Mouse (Mus musculus): ENCODE measurements at regions not wholly inside any gene's neighbourhood (a gene's known extent, or its start where the extent isn't known, plus 50 kb on each side); places are given as distances from the start of the nearest gene placed in this dataset.

DNA sequence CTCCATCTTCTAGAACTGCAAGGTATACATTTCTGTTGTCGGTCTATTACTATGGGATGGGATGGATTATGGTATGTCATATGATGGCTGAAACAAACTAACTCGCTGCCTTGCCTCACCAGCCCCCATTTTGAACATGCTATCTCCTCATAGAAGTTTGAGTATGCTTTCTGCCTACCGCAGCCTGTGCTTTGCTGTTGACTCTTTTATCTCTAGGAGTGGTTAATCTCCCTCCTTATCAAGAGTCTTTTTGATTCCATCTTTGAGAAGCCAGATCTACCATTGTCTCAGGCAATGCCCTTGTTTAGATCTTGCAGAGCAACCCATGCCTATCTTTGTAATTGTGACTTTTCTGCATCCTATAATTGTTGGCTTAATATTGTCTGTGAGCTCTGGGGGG lies 367.0 kb downstream of the Cog6 start:
- no peak overlapping the region for H3K9ac ChIP-seq (ENCODE audit: low read length)
- no peak overlapping the region for H3K4me2 ChIP-seq (ENCODE audit: low read length)
- WGBS = 91% methylated on average over 3 of the region's 3 CpGs
- ATAC-seq (no peak), DNase-seq (ENCODE audit: low spot score) (no peak)
- H3K36me3 ChIP-seq (ENCODE audit: control insufficient read depth, insufficient read depth, low read length) = no peaks in the 10 kb centered on the region
- no peak overlapping the region for H3K4me3 ChIP-seq (ENCODE audit: low read depth, low read length)
- H3K4me1 ChIP-seq (ENCODE audit: control insufficient read depth, insufficient read depth, low read length) = peaks cover 1% of the 10 kb centered on the region; the same call in 1 of the 2 replicates
- no peak overlapping the region for H3K27ac ChIP-seq (ENCODE audit: low read depth, low read length)
- H3K9me3 ChIP-seq (replicated peaks; ENCODE audit: control insufficient read depth, low read length) = no peaks in the 10 kb centered on the region
- no peaks in the 10 kb centered on the region for H3K27me3 ChIP-seq (replicated peaks; ENCODE audit: control insufficient read depth, insufficient read depth, low read length)

GRCm38 (mm10) chr3:52648836-52649500 lies 368.1 kb downstream of the Cog6 start:
- Histone ChIP-seq H3K27ac (ENCODE audit: low read depth, low read length) (no peak overlapping the region), H3K4me3 (ENCODE audit: low read depth, low read length) (no peak overlapping the region), H3K4me1 (ENCODE audit: control insufficient read depth, insufficient read depth, low read length) (peaks cover 11% of the 10 kb centered on the region), H3K9ac (ENCODE audit: low read length) (no peak overlapping the region), H3K36me3 (ENCODE audit: control insufficient read depth, insufficient read depth, low read length) (no peaks in the 10 kb centered on the region), H3K9me3 (replicated peaks; ENCODE audit: control insufficient read depth, low read length) (no peaks in the 10 kb centered on the region), H3K27me3 (replicated peaks; ENCODE audit: control insufficient read depth, insufficient read depth, low read length) (no peaks in the 10 kb centered on the region), H3K4me2 (ENCODE audit: low read length) (no peak overlapping the region)
- no peak for DNase-seq (ENCODE audit: low spot score)
- no peak for ATAC-seq
- WGBS = 89% methylated on average over 4 of the region's 4 CpGs

GRCm38 (mm10) chr3:52647900-52648299 lies 369.1 kb downstream of the Cog6 start:
- ATAC-seq (no peak), DNase-seq (ENCODE audit: low spot score) (no peak)
- no peak overlapping the region for H3K4me2 ChIP-seq (ENCODE audit: low read length)
- H3K27me3 ChIP-seq (replicated peaks; ENCODE audit: control insufficient read depth, insufficient read depth, low read length) = no peaks in the 10 kb centered on the region
- no peaks in the 10 kb centered on the region for H3K9me3 ChIP-seq (replicated peaks; ENCODE audit: control insufficient read depth, low read length)
- H3K4me1 ChIP-seq (ENCODE audit: control insufficient read depth, insufficient read depth, low read length) = peaks cover 20% of the 10 kb centered on the region
- no peak overlapping the region for H3K9ac ChIP-seq (ENCODE audit: low read length)
- WGBS = 93% methylated on average over 5 of the region's 5 CpGs
- H3K4me3 ChIP-seq (ENCODE audit: low read depth, low read length) = no peak overlapping the region
- no peak overlapping the region for H3K27ac ChIP-seq (ENCODE audit: low read depth, low read length)
- H3K36me3 ChIP-seq (ENCODE audit: control insufficient read depth, insufficient read depth, low read length) = no peaks in the 10 kb centered on the region

DNA sequence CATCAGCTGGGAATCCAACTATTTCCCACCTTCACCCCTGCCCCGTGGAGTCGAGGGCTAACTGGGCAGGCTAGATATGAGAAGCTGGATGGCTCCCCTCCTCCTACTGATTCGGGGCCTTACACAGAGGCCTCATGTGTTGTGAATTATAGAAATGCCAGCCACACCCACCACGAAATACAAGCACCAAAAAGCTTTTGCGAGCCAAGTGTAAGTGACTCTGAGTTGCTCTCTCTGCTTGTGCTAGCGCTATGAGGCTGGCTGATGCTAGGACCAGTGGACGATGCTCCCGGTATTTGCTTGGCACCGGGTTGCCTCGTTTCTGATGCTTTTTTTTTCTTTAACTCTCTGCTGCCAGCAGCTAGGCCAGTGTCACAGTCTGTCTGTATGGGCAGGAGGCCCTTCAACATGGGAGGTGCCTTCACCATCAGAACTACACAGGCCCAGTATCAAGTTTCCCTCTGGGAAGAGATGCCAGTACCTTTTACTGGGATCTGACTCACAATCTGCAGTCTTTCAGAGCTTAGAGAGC lies 369.8 kb downstream of the Cog6 start:
- DNase-seq (ENCODE audit: low spot score) (no peak), ATAC-seq (no peak)
- Histone ChIP-seq H3K9me3 (replicated peaks; ENCODE audit: control insufficient read depth, low read length) (no peaks in the 10 kb centered on the region), H3K9ac (ENCODE audit: low read length) (no peak overlapping the region), H3K36me3 (ENCODE audit: control insufficient read depth, insufficient read depth, low read length) (no peaks in the 10 kb centered on the region), H3K4me3 (ENCODE audit: low read depth, low read length) (no peak overlapping the region), H3K4me1 (ENCODE audit: control insufficient read depth, insufficient read depth, low read length) (peaks cover 22% of the 10 kb centered on the region), H3K27ac (ENCODE audit: low read depth, low read length) (no peak overlapping the region), H3K27me3 (replicated peaks; ENCODE audit: control insufficient read depth, insufficient read depth, low read length) (no peaks in the 10 kb centered on the region), H3K4me2 (ENCODE audit: low read length) (no peak overlapping the region)
- WGBS = 88% methylated on average over 10 of the region's 10 CpGs

- peaks cover 22% of the 10 kb centered on the region for H3K4me1 ChIP-seq (ENCODE audit: control insufficient read depth, insufficient read depth, low read length)
- no peak for ATAC-seq
- 39% methylated on average over 12 of the region's 12 CpGs for WGBS
- no peaks in the 10 kb centered on the region for H3K36me3 ChIP-seq (ENCODE audit: control insufficient read depth, insufficient read depth, low read length)
- H3K9ac ChIP-seq (ENCODE audit: low read length) = no peak overlapping the region
- DNase-seq (ENCODE audit: low spot score) = no peak
- H3K4me3 ChIP-seq (ENCODE audit: low read depth, low read length) = no peak overlapping the region
- peak overlapping the region; percentile 74; the same call in 1 of the 2 replicates for H3K27ac ChIP-seq (ENCODE audit: low read depth, low read length)
- no peak overlapping the region for H3K4me2 ChIP-seq (ENCODE audit: low read length)
- no peaks in the 10 kb centered on the region for H3K27me3 ChIP-seq (replicated peaks; ENCODE audit: control insufficient read depth, insufficient read depth, low read length)
- H3K9me3 ChIP-seq (replicated peaks; ENCODE audit: control insufficient read depth, low read length) = no peaks in the 10 kb centered on the region
Observed at GRCm38 (mm10) chr3:52645156-52645555, 371.9 kb downstream of the Cog6 start.

DNA sequence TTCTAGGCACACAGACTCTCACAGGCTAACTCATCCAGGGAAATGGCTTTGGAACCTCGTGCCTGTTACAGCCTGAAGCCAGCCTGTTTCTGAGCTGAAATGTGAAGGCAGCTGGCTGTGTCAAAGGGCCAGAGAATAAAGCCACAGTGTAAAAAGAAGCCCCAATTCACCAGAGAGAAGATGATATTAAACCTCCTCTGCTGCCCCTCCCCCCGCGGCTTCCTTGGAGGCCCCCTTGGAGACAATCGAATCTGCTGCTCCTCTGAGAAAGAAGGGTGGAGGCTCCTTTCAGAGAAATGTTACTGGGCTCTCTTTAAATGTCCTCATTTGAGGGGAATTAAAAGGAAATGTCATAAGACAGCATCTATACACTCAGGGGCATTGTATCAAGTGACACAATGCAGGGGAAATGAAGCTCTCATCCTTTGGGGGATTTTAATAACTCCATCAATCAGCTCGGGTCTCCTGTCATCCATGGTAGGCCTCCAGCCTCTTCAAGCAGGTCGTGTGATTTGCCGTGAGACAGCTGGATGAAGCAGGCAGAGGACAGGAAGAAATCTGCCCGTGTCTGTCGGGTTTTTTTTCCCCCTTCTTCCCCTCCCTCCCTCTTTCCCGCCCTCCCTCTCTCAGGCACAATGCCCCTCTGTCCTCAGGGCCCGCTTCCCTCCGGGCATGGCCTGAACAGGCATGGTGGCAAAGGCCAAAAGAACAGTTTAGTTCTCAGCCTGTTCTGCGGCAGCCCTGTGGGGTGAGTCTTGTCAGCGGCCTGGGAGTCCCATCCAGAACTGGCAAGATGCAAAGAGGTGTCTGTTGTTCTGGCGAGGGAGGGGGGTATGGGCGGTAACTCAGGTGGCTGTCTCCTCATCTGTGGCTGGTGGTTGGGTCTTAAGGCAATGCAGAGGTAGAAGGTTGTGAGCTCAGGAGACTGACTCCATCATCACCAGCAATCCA lies 372.6 kb downstream of the Cog6 start:
- Histone ChIP-seq H3K4me3 (ENCODE audit: low read depth, low read length) (no peak overlapping the region), H3K4me1 (ENCODE audit: control insufficient read depth, insufficient read depth, low read length) (peaks cover 22% of the 10 kb centered on the region), H3K9me3 (replicated peaks; ENCODE audit: control insufficient read depth, low read length) (no peaks in the 10 kb centered on the region), H3K27me3 (replicated peaks; ENCODE audit: control insufficient read depth, insufficient read depth, low read length) (no peaks in the 10 kb centered on the region), H3K4me2 (ENCODE audit: low read length) (no peak overlapping the region), H3K27ac (ENCODE audit: low read depth, low read length) (peak overlapping the region; percentile 74; the same call in 1 of the 2 replicates), H3K36me3 (ENCODE audit: control insufficient read depth, insufficient read depth, low read length) (no peaks in the 10 kb centered on the region), H3K9ac (ENCODE audit: low read length) (peak overlapping the region; percentile 10; the same call in 1 of the 2 replicates)
- peak; percentile 43 for ATAC-seq
- DNase-seq (ENCODE audit: low spot score) = no peak
- WGBS = 14% methylated on average over 16 of the region's 16 CpGs

GRCm38 (mm10) chr3:52643796-52644177 lies 373.2 kb downstream of the Cog6 start:
- WGBS = 75% methylated on average over 10 of the region's 10 CpGs
- H3K27ac ChIP-seq (ENCODE audit: low read depth, low read length) = peak overlapping the region; percentile 74
- ATAC-seq = no peak

DNA sequence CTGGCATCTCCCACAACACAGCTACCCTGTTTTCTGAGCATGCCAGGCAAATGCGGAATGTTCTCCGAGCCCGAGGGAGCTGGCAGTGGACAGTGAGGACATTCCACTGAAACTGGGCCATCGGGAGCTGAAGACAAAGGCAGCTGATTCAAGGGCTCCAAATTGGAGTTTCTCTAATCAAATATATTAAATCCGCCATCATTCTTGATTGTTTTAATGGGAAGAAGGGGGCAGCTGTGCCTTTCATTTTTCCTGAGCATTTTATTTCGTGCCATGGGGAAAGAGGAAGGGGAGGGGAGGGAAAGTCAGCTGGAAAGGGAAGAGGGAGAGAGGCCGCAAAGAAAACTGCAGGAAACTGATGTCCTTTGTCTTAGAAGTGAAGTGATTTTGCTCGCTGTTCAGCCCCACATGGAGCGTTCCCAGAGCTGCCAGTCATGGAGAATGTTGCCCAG lies 373.9 kb downstream of the Cog6 start:
- Histone ChIP-seq H3K36me3 (ENCODE audit: control insufficient read depth, insufficient read depth, low read length) (no peaks in the 10 kb centered on the region), H3K4me2 (ENCODE audit: low read length) (no peak overlapping the region), H3K27me3 (replicated peaks; ENCODE audit: control insufficient read depth, insufficient read depth, low read length) (no peaks in the 10 kb centered on the region), H3K4me3 (ENCODE audit: low read depth, low read length) (no peak overlapping the region), H3K4me1 (ENCODE audit: control insufficient read depth, insufficient read depth, low read length) (peaks cover 22% of the 10 kb centered on the region), H3K9me3 (replicated peaks; ENCODE audit: control insufficient read depth, low read length) (no peaks in the 10 kb centered on the region), H3K9ac (ENCODE audit: low read length) (peak overlapping the region; percentile 17; the same call in 1 of the 2 replicates), H3K27ac (ENCODE audit: low read depth, low read length) (peak overlapping the region; percentile 74)
- 46% methylated on average over 9 of the region's 9 CpGs for WGBS
- peak; percentile 65 for DNase-seq (ENCODE audit: low spot score)
- ATAC-seq = peak; percentile 60

More at GRCm38 (mm10) chr3:52643796-52644177, 373.2 kb downstream of the Cog6 start:
- no peak for DNase-seq (ENCODE audit: low spot score)
- H3K27me3 ChIP-seq (replicated peaks; ENCODE audit: control insufficient read depth, insufficient read depth, low read length) = no peaks in the 10 kb centered on the region
- no peak overlapping the region; the same call in 1 of the 2 replicates for H3K9ac ChIP-seq (ENCODE audit: low read length)
- H3K4me2 ChIP-seq (ENCODE audit: low read length) = no peak overlapping the region
- no peak overlapping the region for H3K4me3 ChIP-seq (ENCODE audit: low read depth, low read length)
- H3K36me3 ChIP-seq (ENCODE audit: control insufficient read depth, insufficient read depth, low read length) = no peaks in the 10 kb centered on the region
- no peaks in the 10 kb centered on the region for H3K9me3 ChIP-seq (replicated peaks; ENCODE audit: control insufficient read depth, low read length)
- H3K4me1 ChIP-seq (ENCODE audit: control insufficient read depth, insufficient read depth, low read length) = peaks cover 22% of the 10 kb centered on the region
